Mouse (Mus musculus) heart, embryonic 11.5 days (tissue): ENCODE data around the gene Osbpl10. TPM values are rescaled to one million over a fixed set of nuclear protein-coding genes. Genes with fewer than 3 reads are reported as not detected.

ENCODE experiments used
- ATAC-seq: fragments of 200-750 bp; cut with Nextera tagmentation; replicated peaks from 2 replicates; pipeline ENCODE4 v1.8.0; 2017; ENCODE audit warnings: moderate library complexity; ENCODE audit not compliant: insufficient number of reproducible peaks, low FRiP score, low TSS enrichment
- H3K27ac ChIP-seq: fragments of 300-500 bp; sonication (generic); 2 replicates; pipeline ENCODE4 v1.5.1; 2014; ENCODE audit warnings: mild to moderate bottlenecking, low read depth, low read length
- H3K27me3 ChIP-seq: fragments of 300-500 bp; sonication (generic); 2 replicates; pipeline ENCODE4 v1.6.1; 2014; ENCODE audit warnings: mild to moderate bottlenecking, low read length, mixed read lengths; ENCODE audit not compliant: control insufficient read depth, insufficient read depth
- H3K36me3 ChIP-seq: fragments of 300-500 bp; sonication (generic); 2 replicates; pipeline ENCODE4 v1.6.1; 2014; ENCODE audit warnings: mild to moderate bottlenecking, low read length, moderate library complexity, mixed read lengths; ENCODE audit not compliant: control insufficient read depth, insufficient read depth
- H3K4me1 ChIP-seq: fragments of 300-500 bp; sonication (generic); 2 replicates; pipeline ENCODE4 v1.6.1; 2014; ENCODE audit warnings: low read length; ENCODE audit not compliant: control insufficient read depth, insufficient read depth
- H3K4me2 ChIP-seq: fragments of 300-500 bp; sonication (generic); 2 replicates; pipeline ENCODE4 v1.6.1; 2014; ENCODE audit warnings: mild to moderate bottlenecking, moderate library complexity
- H3K4me3 ChIP-seq: fragments of 300-500 bp; sonication (generic); 2 replicates; pipeline ENCODE4 v1.5.1; 2014; ENCODE audit warnings: low read depth, low read length
- H3K9ac ChIP-seq: fragments of 300-500 bp; sonication (generic); 2 replicates; pipeline ENCODE4 v1.6.1; 2014; ENCODE audit warnings: mild to moderate bottlenecking, low read depth, low read length, moderate library complexity
- H3K9me3 ChIP-seq: fragments of 300-500 bp; sonication (generic); replicated peaks from 2 replicates; pipeline ENCODE4 v1.6.1; 2016; ENCODE audit warnings: low read length; ENCODE audit not compliant: control insufficient read depth
- WGBS: fragments of 180-500 bp; shearing (Covaris S2); extraction: QIAGEN DNeasy Blood & Tissue Kit; methylation state at CpG from one replicate; pipeline ENCODE4 v1.1.7; 2014; ENCODE audit not compliant: insufficient replicate concordance; 5-methylcytosine and 5-hydroxymethylcytosine counted together
- polyA plus RNA-seq: library from polyadenylated mRNA; unstranded; fragments of >200 nt; fragmentation: Nextera tagmentation; extraction: Ambion mirVana; gene quantifications from 2 replicates; pipeline ENCODE4 v1.2.1, GENCODE M21; 2014

Osbpl10 gene
- polyA plus RNA-seq, 1 experiment from 2014 or later, result 1.6 TPM

GRCm38 (mm10) chr9:115043881-115044770, 65.8 kb downstream of the Osbpl10 start:
- Histone ChIP-seq H3K4me1 (peaks cover 14% of the 10 kb centered on the region), H3K4me3 (no peak overlapping the region), H3K9ac (no peak overlapping the region), H3K27ac (no peak overlapping the region), H3K27me3 (no peaks in the 10 kb centered on the region), H3K9me3 (no peaks in the 10 kb centered on the region), H3K4me2 (no peak overlapping the region), H3K36me3 (no peaks in the 10 kb centered on the region)
- no peak for ATAC-seq
- 70% methylated on average over 8 of the region's 8 CpGs for WGBS

- Histone ChIP-seq H3K9me3 (no peaks in the 10 kb centered on the region), H3K27me3 (no peaks in the 10 kb centered on the region), H3K27ac (no peak overlapping the region), H3K36me3 (no peaks in the 10 kb centered on the region), H3K4me1 (peaks cover 15% of the 10 kb centered on the region), H3K4me2 (no peak overlapping the region), H3K4me3 (no peak overlapping the region), H3K9ac (no peak overlapping the region)
- ATAC-seq, result no peak
- 62% methylated on average over 16 of the region's 16 CpGs for WGBS
Observed at GRCm38 (mm10) chr9:115045087-115045800, 66.9 kb downstream of the Osbpl10 start.

GRCm38 (mm10) chr9:115046701-115047100, 68.3 kb downstream of the Osbpl10 start:
- peaks cover 18% of the 10 kb centered on the region for H3K4me1 ChIP-seq
- H3K9ac ChIP-seq, result no peak overlapping the region
- H3K27ac ChIP-seq, result no peak overlapping the region
- no peak overlapping the region for H3K4me3 ChIP-seq
- H3K9me3 ChIP-seq, result no peaks in the 10 kb centered on the region
- WGBS, result 77% methylated on average over 8 of the region's 8 CpGs
- no peaks in the 10 kb centered on the region for H3K36me3 ChIP-seq
- no peaks in the 10 kb centered on the region for H3K27me3 ChIP-seq
- no peak for ATAC-seq
- H3K4me2 ChIP-seq, result no peak overlapping the region

GRCm38 (mm10) chr9:115048340-115048739, 70.0 kb downstream of the Osbpl10 start:
- no peak overlapping the region for H3K9ac ChIP-seq
- 0 out of 2 replicates have a peak overlapping the region, but pooled peaks have one; percentile 18 for H3K27ac ChIP-seq
- H3K27me3 ChIP-seq, result no peaks in the 10 kb centered on the region
- WGBS, result 31% methylated on average over 10 of the region's 10 CpGs
- H3K36me3 ChIP-seq, result no peaks in the 10 kb centered on the region
- H3K4me3 ChIP-seq, result no peak overlapping the region
- H3K4me2 ChIP-seq, result peak overlapping the region; percentile 39
- no peaks in the 10 kb centered on the region for H3K9me3 ChIP-seq
- peaks cover 18% of the 10 kb centered on the region for H3K4me1 ChIP-seq
- no peak for ATAC-seq

GRCm38 (mm10) chr9:115048861-115049260, 70.5 kb downstream of the Osbpl10 start:
- H3K36me3 ChIP-seq, result no peaks in the 10 kb centered on the region
- peaks cover 18% of the 10 kb centered on the region for H3K4me1 ChIP-seq
- no peak overlapping the region for H3K27ac ChIP-seq
- no peak overlapping the region for H3K9ac ChIP-seq
- no peak overlapping the region for H3K4me3 ChIP-seq
- H3K4me2 ChIP-seq, result peak overlapping the region; percentile 39; the same call in 1 of the 2 replicates
- no peaks in the 10 kb centered on the region for H3K27me3 ChIP-seq
- H3K9me3 ChIP-seq, result no peaks in the 10 kb centered on the region
- 33% methylated on average over 7 of the region's 7 CpGs for WGBS
- no peak for ATAC-seq

- Histone ChIP-seq H3K4me2 (no peak overlapping the region), H3K4me3 (no peak overlapping the region), H3K9ac (no peak overlapping the region), H3K36me3 (no peaks in the 10 kb centered on the region), H3K4me1 (peaks cover 28% of the 10 kb centered on the region), H3K27ac (no peak overlapping the region), H3K27me3 (no peaks in the 10 kb centered on the region), H3K9me3 (no peaks in the 10 kb centered on the region)
- ATAC-seq, result no peak
- WGBS, result 74% methylated on average over 13 of the region's 13 CpGs
Observed at GRCm38 (mm10) chr9:115049981-115050720, 71.8 kb downstream of the Osbpl10 start.

GRCm38 (mm10) chr9:115051976-115052375, 73.6 kb downstream of the Osbpl10 start:
- Histone ChIP-seq H3K36me3 (no peaks in the 10 kb centered on the region), H3K4me3 (no peak overlapping the region)
- 70% methylated on average over 3 of the region's 3 CpGs for WGBS

GRCm38 (mm10) chr9:115053779-115054178, 75.4 kb downstream of the Osbpl10 start:
- Histone ChIP-seq H3K36me3 (no peaks in the 10 kb centered on the region), H3K4me1 (peaks cover 22% of the 10 kb centered on the region), H3K9me3 (no peaks in the 10 kb centered on the region), H3K4me3 (no peak overlapping the region), H3K27ac (no peak overlapping the region), H3K9ac (no peak overlapping the region), H3K27me3 (no peaks in the 10 kb centered on the region), H3K4me2 (no peak overlapping the region)
- ATAC-seq, result no peak
- 91% methylated on average over 14 of the region's 14 CpGs for WGBS

More at GRCm38 (mm10) chr9:115051976-115052375, 73.6 kb downstream of the Osbpl10 start:
- Histone ChIP-seq H3K27ac (no peak overlapping the region), H3K4me1 (peaks cover 35% of the 10 kb centered on the region), H3K9me3 (no peaks in the 10 kb centered on the region), H3K27me3 (no peaks in the 10 kb centered on the region), H3K4me2 (no peak overlapping the region), H3K9ac (no peak overlapping the region)
- ATAC-seq, result no peak
